Mouse (Mus musculus) midbrain, postnatal 0 days (tissue): Measurements from ENCODE around the gene Syne2. TPM values are rescaled to one million over a fixed set of nuclear protein-coding genes. Genes with fewer than 3 reads are reported as not detected.

Source experiments
- ATAC-seq: fragments of 200-750 bp; cut with Nextera tagmentation; 2 replicates; pipeline ENCODE4 v1.8.0; 2017; ENCODE audit warnings: moderate number of reproducible peaks, mild to moderate bottlenecking, moderate TSS enrichment, moderate library complexity; ENCODE audit not compliant: low FRiP score
- DNase-seq: peaks from one replicate; pipeline ENCODE4 v3.0.0-alpha.2; 2015; ENCODE audit warnings: low spot score
- H3K27ac ChIP-seq: fragments of 300-500 bp; sonication (generic); 2 replicates; pipeline ENCODE4 v1.5.1; 2014; ENCODE audit warnings: low read depth, mild to moderate bottlenecking, low read length, mixed read lengths
- H3K27me3 ChIP-seq: fragments of 300-500 bp; sonication (generic); 2 replicates; pipeline ENCODE4 v1.6.1; 2014; ENCODE audit warnings: low read length, control low read depth, mixed read lengths; ENCODE audit not compliant: insufficient read depth
- H3K36me3 ChIP-seq: fragments of 300-500 bp; sonication (generic); 2 replicates; pipeline ENCODE4 v1.6.1; 2014; ENCODE audit warnings: low read length, control low read depth, mixed read lengths; ENCODE audit not compliant: insufficient read depth
- H3K4me1 ChIP-seq: fragments of 300-500 bp; sonication (generic); 2 replicates; pipeline ENCODE4 v1.6.1; 2014; ENCODE audit warnings: mild to moderate bottlenecking, control low read depth, antibody characterized with exemption, low read length, mixed read lengths; ENCODE audit not compliant: insufficient read depth
- H3K4me2 ChIP-seq: fragments of 300-500 bp; sonication (generic); 2 replicates; pipeline ENCODE4 v1.6.1; 2014; ENCODE audit warnings: low read depth, mild to moderate bottlenecking, low read length, mixed read lengths; ENCODE audit not compliant: poor library complexity, severe bottlenecking
- H3K4me3 ChIP-seq: fragments of 300-500 bp; sonication (generic); 2 replicates; pipeline ENCODE4 v1.5.1; 2014; ENCODE audit warnings: low read depth, mild to moderate bottlenecking, low read length, moderate library complexity
- H3K9ac ChIP-seq: fragments of 300-500 bp; sonication (generic); replicated peaks from 2 replicates; pipeline ENCODE4 v1.6.1; 2014; ENCODE audit warnings: mild to moderate bottlenecking, low read length, moderate library complexity, mixed read lengths; ENCODE audit not compliant: poor library complexity, severe bottlenecking
- H3K9me3 ChIP-seq: fragments of 300-500 bp; sonication (generic); 2 replicates; pipeline ENCODE4 v1.6.1; 2016; ENCODE audit warnings: low read length, control low read depth
- CTCF ChIP-seq: IDR thresholded peaks from 2 replicates; pipeline ENCODE4 v1.5.1; 2016; ENCODE audit warnings: antibody characterized with exemption, mild to moderate bottlenecking
- WGBS: fragments of 180-500 bp; shearing (Covaris S2); extraction: QIAGEN DNeasy Blood & Tissue Kit; methylation state at CpG from one replicate; pipeline ENCODE4 v1.1.7; 2014; 5-methylcytosine and 5-hydroxymethylcytosine counted together
- polyA plus RNA-seq: library from polyadenylated mRNA; unstranded; fragments of >200 nt; fragmentation: Nextera tagmentation; extraction: Ambion mirVana; gene quantifications from 2 replicates; pipeline ENCODE4 v1.2.1, GENCODE M21; 2015
- total RNA-seq: library from RNA; depleted of rRNA; stranded (reverse); fragments of >200 nt; gene quantifications from 2 replicates; pipeline ENCODE4 v1.2.3, GENCODE M21; 2014

The Syne2 gene
- total and polyA plus RNA-seq, 2 experiments from 2014 or later: 20.3 to 49.3 TPM

DNA sequence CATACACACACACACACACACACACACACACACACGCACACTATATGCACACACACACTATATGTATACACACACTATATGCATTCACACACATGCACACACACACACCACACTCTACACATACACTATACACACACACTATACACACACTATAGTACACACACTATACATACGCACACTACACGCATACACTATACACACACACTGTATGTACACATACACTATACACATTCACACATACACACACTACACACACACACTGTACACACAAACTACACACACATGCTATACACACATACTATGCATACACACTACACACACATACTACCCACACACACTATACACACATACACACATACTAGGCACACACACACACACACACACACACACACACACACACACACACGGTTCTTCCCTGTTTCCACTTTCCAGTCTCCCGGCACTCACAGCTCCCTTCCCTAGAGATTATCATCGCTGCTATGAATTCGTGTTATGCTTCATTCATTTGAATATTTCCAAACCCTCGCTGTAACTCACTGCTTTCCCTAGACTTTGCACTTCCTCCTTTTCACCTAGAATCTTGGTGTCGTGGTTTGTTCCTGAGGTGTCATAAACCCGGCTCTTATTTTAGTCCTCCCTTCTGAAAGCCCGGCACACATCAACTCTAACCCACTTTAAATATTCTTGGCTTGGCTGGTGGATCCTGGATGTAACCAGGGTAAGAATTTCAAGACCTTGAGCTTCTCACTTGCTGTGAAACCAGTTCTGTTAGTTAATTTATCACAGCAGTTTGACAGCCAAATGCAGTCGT, 15.4 kb downstream of the Syne2 start:
- ATAC-seq: no peak
- H3K4me1 ChIP-seq: no peaks in the 10 kb centered on the region
- no peaks in the 10 kb centered on the region for H3K27me3 ChIP-seq
- WGBS: 64% methylated on average over 12 of the region's 12 CpGs
- H3K27ac ChIP-seq: no peak overlapping the region
- TF ChIP-seq CTCF: no peak
- no peaks in the 10 kb centered on the region for H3K9me3 ChIP-seq
- no peak for DNase-seq
- no peak overlapping the region for H3K4me2 ChIP-seq
- H3K4me3 ChIP-seq: no peak overlapping the region
- H3K36me3 ChIP-seq: no peaks in the 10 kb centered on the region
- H3K9ac ChIP-seq: no peak overlapping the region

GRCm38 (mm10) chr12:75833960-75834729, 16.2 kb downstream of the Syne2 start:
- H3K27ac ChIP-seq: no peak overlapping the region
- H3K9ac ChIP-seq: no peak overlapping the region
- DNase-seq (no peak), ATAC-seq (no peak)
- no peaks in the 10 kb centered on the region for H3K4me1 ChIP-seq
- no peak overlapping the region for H3K4me2 ChIP-seq
- no peak for TF ChIP-seq CTCF
- 81% methylated on average over 14 of the region's 14 CpGs for WGBS
- H3K9me3 ChIP-seq: no peaks in the 10 kb centered on the region
- no peaks in the 10 kb centered on the region for H3K27me3 ChIP-seq
- H3K4me3 ChIP-seq: no peak overlapping the region
- H3K36me3 ChIP-seq: no peaks in the 10 kb centered on the region

DNA sequence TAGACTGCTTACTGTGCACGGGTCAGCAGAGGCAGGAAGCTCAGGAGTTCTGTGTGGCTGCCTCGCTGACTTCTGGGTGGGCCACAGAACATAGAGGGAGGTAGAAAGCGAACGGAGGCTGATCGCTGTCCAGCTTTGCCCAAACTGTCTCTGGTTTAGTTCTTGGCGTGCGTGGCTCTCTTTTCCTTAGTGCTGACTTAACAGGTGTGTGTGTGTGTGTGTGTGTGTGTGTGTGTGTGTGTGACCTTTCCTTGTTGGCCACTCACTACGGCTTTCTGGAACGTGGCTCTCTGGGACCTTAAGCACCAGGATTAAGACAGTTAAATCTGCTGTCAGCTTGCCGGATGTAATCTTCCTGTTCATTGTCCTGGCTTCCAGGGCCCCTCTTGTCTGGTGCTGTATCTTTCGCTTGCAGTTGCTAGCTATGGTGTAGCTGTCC, 18.6 kb downstream of the Syne2 start:
- no peaks in the 10 kb centered on the region for H3K4me1 ChIP-seq
- peak overlapping the region; percentile 36 for H3K4me2 ChIP-seq
- WGBS: 27% methylated on average over 11 of the region's 11 CpGs
- peak overlapping the region; percentile 6; the same call in 1 of the 2 replicates for H3K4me3 ChIP-seq
- TF ChIP-seq CTCF: no peak
- no peak for DNase-seq
- peak overlapping the region; percentile 42; the same call in 1 of the 2 replicates for H3K9ac ChIP-seq
- no peaks in the 10 kb centered on the region for H3K36me3 ChIP-seq
- no peak for ATAC-seq
- H3K9me3 ChIP-seq: no peaks in the 10 kb centered on the region
- no peaks in the 10 kb centered on the region for H3K27me3 ChIP-seq
- 0 out of 2 replicates have a peak overlapping the region, but pooled peaks have one; percentile 43 for H3K27ac ChIP-seq

DNA sequence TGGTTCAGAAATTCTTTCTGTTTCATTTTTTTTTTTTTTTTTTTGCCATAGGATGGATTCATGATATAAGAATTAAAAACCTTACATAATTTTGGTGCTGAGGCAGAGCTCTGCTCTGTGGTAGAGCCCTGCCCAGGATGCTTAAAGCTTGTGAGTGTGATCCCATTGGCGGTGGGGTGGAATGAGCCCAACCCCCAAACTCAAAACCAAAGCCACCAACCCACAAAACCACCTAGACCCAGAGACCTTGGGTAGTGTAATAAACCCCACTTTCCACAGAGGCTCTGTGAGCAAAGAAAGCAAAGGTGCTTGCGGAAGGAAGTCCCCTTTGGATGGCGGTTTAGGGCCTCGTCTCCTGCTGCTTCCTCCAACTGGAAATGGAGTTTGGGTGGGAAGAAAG, 19.5 kb downstream of the Syne2 start:
- ATAC-seq: no peak
- H3K4me2 ChIP-seq: no peak overlapping the region

DNA sequence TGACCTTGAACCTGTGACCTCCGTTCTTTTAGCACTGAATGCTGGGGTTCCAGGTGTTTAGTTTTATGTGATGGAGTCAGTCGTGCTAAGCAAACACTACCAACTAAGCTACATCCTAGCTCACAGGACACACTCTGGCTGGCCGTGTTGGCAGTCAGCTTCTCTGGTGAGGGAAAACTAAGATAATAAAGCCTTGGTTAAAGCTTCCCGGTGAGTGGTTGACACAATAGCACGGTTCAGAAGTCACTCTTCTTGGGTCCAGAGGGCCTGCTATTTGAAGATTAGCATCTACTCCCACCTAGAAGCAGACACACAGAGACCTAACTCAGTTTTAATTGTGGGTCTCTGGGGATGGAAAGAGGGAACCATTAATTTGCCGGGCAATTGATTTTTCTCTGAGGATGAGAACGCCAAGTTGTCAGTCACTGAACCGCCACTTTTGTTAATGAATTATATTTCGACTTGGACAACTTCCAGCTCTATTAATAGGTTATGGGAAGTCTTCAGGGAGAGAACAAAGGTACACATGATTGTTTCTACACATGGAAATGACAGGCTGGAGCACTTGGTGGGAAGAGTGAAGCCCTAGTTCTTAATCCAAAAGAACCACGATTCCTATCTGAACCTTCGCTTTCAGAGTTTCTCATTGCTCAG, 21.3 kb downstream of the Syne2 start:
- ATAC-seq: no peak
- DNase-seq: peak; percentile 52
- Histone ChIP-seq H3K36me3 (no peaks in the 10 kb centered on the region), H3K27ac (no peak overlapping the region), H3K9ac (no peak overlapping the region), H3K4me3 (no peak overlapping the region), H3K27me3 (no peaks in the 10 kb centered on the region), H3K9me3 (no peaks in the 10 kb centered on the region), H3K4me1 (no peaks in the 10 kb centered on the region), H3K4me2 (no peak overlapping the region)
- TF ChIP-seq CTCF: no peak
- WGBS: 64% methylated on average over 11 of the region's 11 CpGs

More for the DNA sequence above, 19.5 kb downstream of the Syne2 start:
- H3K27ac ChIP-seq: no peak overlapping the region
- H3K4me1 ChIP-seq: no peaks in the 10 kb centered on the region
- no peaks in the 10 kb centered on the region for H3K9me3 ChIP-seq
- H3K27me3 ChIP-seq: no peaks in the 10 kb centered on the region
- no peak for TF ChIP-seq CTCF
- H3K4me3 ChIP-seq: no peak overlapping the region
- no peak for DNase-seq
- H3K9ac ChIP-seq: no peak overlapping the region
- WGBS: 88% methylated on average over 4 of the region's 4 CpGs
- no peaks in the 10 kb centered on the region for H3K36me3 ChIP-seq
